8 mouse cellular contexts compared by ENCODE assay signal in the genomic region with DNA sequence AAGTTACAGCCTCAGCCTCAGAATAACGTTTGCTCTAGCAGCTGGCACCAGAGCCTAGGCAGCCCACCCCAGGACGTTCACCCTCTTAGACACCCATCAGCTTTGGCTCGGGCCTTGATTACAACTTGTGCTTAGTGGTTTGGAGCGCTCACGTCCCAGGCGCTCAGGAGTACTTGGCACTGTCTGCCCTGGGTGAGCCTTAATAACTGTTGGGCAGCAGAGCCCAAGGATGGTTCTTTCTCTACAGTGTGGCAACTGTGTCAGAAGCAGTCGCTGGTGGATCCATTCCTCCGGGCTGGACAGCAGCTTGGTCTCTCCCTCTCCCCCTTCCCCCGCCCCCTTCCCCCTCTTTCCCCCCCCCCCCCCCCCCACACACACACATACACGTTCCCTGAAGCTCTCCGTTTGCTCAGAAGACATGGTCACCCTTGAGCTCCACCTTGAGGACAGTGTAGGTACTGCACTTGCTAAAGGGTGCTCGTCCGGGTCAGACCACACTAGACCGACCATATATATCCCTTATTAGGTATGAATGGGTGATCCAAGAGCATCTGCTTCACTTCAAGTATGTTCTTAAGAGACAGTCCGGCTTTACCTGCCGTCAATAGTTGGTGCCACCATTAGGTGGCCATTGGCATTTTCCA. TPM values are rescaled to one million over a fixed set of nuclear protein-coding genes. Genes with fewer than 3 reads are reported as not detected.
DNase-seq lines count a peak whose midpoint lies in the region; TF ChIP-seq lines count a peak whose summit lies in the region.

No protein-coding gene starts in this region.

- no peak for TF ChIP-seq EP300 in CH12.LX (IDR thresholded peaks at IDR 0.05; ENCODE audit: low read length)

- H3K79me2 ChIP-seq in CH12.LX (replicated peaks; ENCODE audit: control insufficient read depth, extremely low read depth, insufficient read depth, poor library complexity, severe bottlenecking): no peaks in the 10 kb centered on the region

- no peaks in the 10 kb centered on the region for H3K36me3 ChIP-seq in CH12.LX (replicated peaks in 1 of 2; ENCODE audit: control insufficient read depth in 1 of 2, insufficient read depth in 1 of 2, low read length in 1 of 2)

- peak overlapping the region; percentile 38 for H3K4me2 ChIP-seq in CH12.LX (ENCODE audit: insufficient read depth, low read depth, poor library complexity, severe bottlenecking)

- no peak overlapping the region for H3K27ac ChIP-seq in CH12.LX (ENCODE audit: insufficient read depth, low read depth)

- TF ChIP-seq POLR2A in CH12.LX (IDR thresholded peaks at IDR 0.05; ENCODE audit: low read depth, low read length): no peak

- H3K27me3 ChIP-seq in CH12.LX (replicated peaks): no peaks in the 10 kb centered on the region

- TF ChIP-seq CTCF in CH12.LX (conservative IDR thresholded peaks at IDR 0.05 in 1 of 2, IDR thresholded peaks at IDR 0.05 in 1 of 2; ENCODE audit: low read depth in 2 of 2, low read length in 2 of 2): peak; percentile 79 to 95

- peak; percentile 88 for DNase-seq in CH12.LX (ENCODE audit: extremely low read depth)
- peak; percentile 48 for DNase-seq in adrenal gland, adult 8-10 months
- DNase-seq in embryo, embryonic 11.5 days (ENCODE audit: low read depth, low spot score): peak; percentile 53
- peak; percentile 52 to 64 for DNase-seq in heart, adult 9 months (ENCODE audit: low spot score in 2 of 2)
- peak; percentile 63 to 86 for DNase-seq in kidney, postnatal 36 days
- DNase-seq in lung, adult 18-20 months: peak; percentile 64 to 73
- peak; percentile 89 for DNase-seq in retina, postnatal 1 day
- DNase-seq in thymus, postnatal 36 days: peak; percentile 72 to 77

- H3K9ac ChIP-seq in CH12.LX (ENCODE audit: insufficient read depth, low read depth): 0 out of 2 replicates have a peak overlapping the region, but pooled peaks have one; percentile 21

- H3K4me1 ChIP-seq in CH12.LX (ENCODE audit: control insufficient read depth in 1 of 2, insufficient read depth in 2 of 2): peaks cover 6 to 29% of the 10 kb centered on the region in 2 experiments

- in situ Hi-C loops in CH12.LX (cut with MboI; ENCODE audit: low pct_ligation_motif_present, low pct_unique_long_range_greater_than_20kb, low sequenced_read_pairs): no loop called here

- H3K4me3 ChIP-seq in CH12.LX (replicated peaks in 1 of 3; ENCODE audit: low read depth in 2 of 3, low read length in 2 of 3, poor library complexity in 1 of 3): no peak overlapping the region

- no peaks in the 10 kb centered on the region for H3K9me3 ChIP-seq in CH12.LX (replicated peaks; ENCODE audit: low read length)

- dilution Hi-C loops in CH12.LX (cut with MboI; ENCODE audit: extremely low pct_ligation_motif_present, extremely low pct_unique_long_range_greater_than_20kb, low sequenced_read_pairs): no loop called here

- peak; percentile 66 for TF ChIP-seq RAD21 in CH12.LX (IDR thresholded peaks at IDR 0.05; ENCODE audit: low read depth, low read length)

TF ChIP-seq in CH12.LX, 34 proteins besides CTCF, POLR2A, EP300 and RAD21:
- TF ChIP-seq RCOR1 (conservative IDR thresholded peaks at IDR 0.05; ENCODE audit: low read depth, low read length) (no peak), POLR2AphosphoS2 (IDR thresholded peaks at IDR 0.05; ENCODE audit: low read depth, low read length) (no peak), CHD1 (IDR thresholded peaks at IDR 0.05; ENCODE audit: low read depth, low read length) (no peak), BHLHE40 (IDR thresholded peaks at IDR 0.05; ENCODE audit: low read depth, low read length) (peak; percentile 29; the same call in 1 of the 2 replicates), ZNF384 (IDR thresholded peaks at IDR 0.05; ENCODE audit: low read depth, low read length) (no peak), TCF12 (IDR thresholded peaks at IDR 0.05; ENCODE audit: low read depth, low read length) (no peak), USF1 (IDR thresholded peaks at IDR 0.05; ENCODE audit: low read depth, low read length) (no peak), ZKSCAN1 (IDR thresholded peaks at IDR 0.05; ENCODE audit: borderline replicate concordance, low read depth, low read length) (no peak), USF2 (conservative IDR thresholded peaks at IDR 0.05; ENCODE audit: low read depth, low read length) (no peak), MXI1 (IDR thresholded peaks at IDR 0.05; ENCODE audit: low read depth, low read length) (no peak), TBP (conservative IDR thresholded peaks at IDR 0.05; ENCODE audit: low read depth, low read length) (no peak), IRF4 (IDR thresholded peaks at IDR 0.05; ENCODE audit: low read depth, low read length) (no peak), PAX5 (IDR thresholded peaks at IDR 0.05; ENCODE audit: low read length) (no peak), HCFC1 (IDR thresholded peaks at IDR 0.05; ENCODE audit: low read depth, low read length) (no peak), NELFE (IDR thresholded peaks at IDR 0.05; ENCODE audit: low read depth, low read length) (no peak), MAFK (IDR thresholded peaks at IDR 0.05; ENCODE audit: insufficient replicate concordance, low read length) (no peak), MAZ (IDR thresholded peaks at IDR 0.05; ENCODE audit: low read depth, low read length) (0 out of 2 replicates have a peak, but pooled peaks have one; percentile 20), ELF1 (IDR thresholded peaks at IDR 0.05; ENCODE audit: low read depth, low read length) (no peak), KAT2A (IDR thresholded peaks at IDR 0.05; ENCODE audit: insufficient replicate concordance, low read length) (no peak), MEF2A (IDR thresholded peaks at IDR 0.05; ENCODE audit: borderline replicate concordance, low read depth, low read length) (no peak), JUND (conservative IDR thresholded peaks at IDR 0.05; ENCODE audit: low read depth, low read length) (no peak), SIN3A (IDR thresholded peaks at IDR 0.05; ENCODE audit: low read length) (no peak), SMC3 (IDR thresholded peaks at IDR 0.05; ENCODE audit: low read depth, low read length) (peak; percentile 80)

RNA-seq across cellular contexts. Expression of gene Srgn, which starts 22.4 kb away (rescaled TPM):
- total RNA-seq in CH12.LX (2012; rRNA removed) (334 and 519 TPM in 2 replicates), CH12.LX (2014; rRNA removed) (516 and 530 TPM in 2 replicates)
- polyA plus RNA-seq in CH12.LX (2012; ENCODE audit: insufficient read length, low read depth): 154 and 189 TPM in 2 replicates
- total RNA-seq in adrenal gland, adult 8-10 months (2022): 10 to 100 TPM; 49.9 to 64.0 (median 50.9) TPM

RNA-seq across cellular contexts. Expression of gene Kif1bp, which starts 28.6 kb away (rescaled TPM):
- total RNA-seq in CH12.LX (2012; rRNA removed): 14.6 and 15.3 TPM in 2 replicates
- total RNA-seq in CH12.LX (2014; rRNA removed): 12.9 and 13.3 TPM in 2 replicates
- 22.5 and 23.1 TPM in 2 replicates for polyA plus RNA-seq in CH12.LX (2012; ENCODE audit: insufficient read length, low read depth)
- total RNA-seq in adrenal gland, adult 8-10 months (2022): 10 to 100 TPM; 57.5 to 70.5 (median 65.4) TPM

RNA-seq across cellular contexts. Expression of gene Ddx21, which starts 52.4 kb away (rescaled TPM):
- total RNA-seq in CH12.LX (2012; rRNA removed) (145 and 208 TPM in 2 replicates), CH12.LX (2014; rRNA removed) (110 and 114 TPM in 2 replicates)
- polyA plus RNA-seq in CH12.LX (2012; ENCODE audit: insufficient read length, low read depth): 327 and 354 TPM in 2 replicates
- total RNA-seq in adrenal gland, adult 8-10 months (2022): 10 to 100 TPM; 59.1 to 63.0 (median 59.5) TPM

Comparison
In these comparisons a context has a peak if more than half of its experiments do, and no peak if none do; other contexts are left out.
1. RNA of gene Srgn, which starts 22.4 kb away (total RNA-seq): 334 to 530 TPM in CH12.LX; 49.9 to 64.0 TPM in adrenal gland, adult 8-10 months; every median in the first group is over 4 times any median in the second.
2. Peak in every context shown above with its lines, with median percentiles within 50 percentile points of each other: DNase-seq.